Mouse (Mus musculus) neural tube, embryonic 13.5 days (tissue): ENCODE measurements around the gene Pde10a. TPM values are rescaled to one million over a fixed set of nuclear protein-coding genes. Genes with fewer than 3 reads are reported as not detected.

Experiments
- ATAC-seq: fragments of 200-750 bp; cut with Nextera tagmentation; 2 replicates; pipeline ENCODE4 v1.8.0; 2017; ENCODE audit warnings: low read depth, mild to moderate bottlenecking, moderate TSS enrichment, moderate library complexity
- H3K27ac ChIP-seq: fragments of 300-500 bp; sonication (generic); replicated peaks from 2 replicates; pipeline ENCODE4 v1.5.1; 2015; ENCODE audit warnings: moderate library complexity, mild to moderate bottlenecking, inconsistent platforms
- H3K27me3 ChIP-seq: fragments of 300-500 bp; sonication (generic); 2 replicates; pipeline ENCODE4 v1.6.1; 2015; ENCODE audit warnings: mild to moderate bottlenecking, inconsistent platforms
- H3K36me3 ChIP-seq: fragments of 300-500 bp; sonication (generic); 2 replicates; pipeline ENCODE4 v1.6.1; 2015; ENCODE audit warnings: mild to moderate bottlenecking, inconsistent platforms
- H3K4me1 ChIP-seq: fragments of 300-500 bp; sonication (generic); replicated peaks from 2 replicates; pipeline ENCODE4 v1.6.1; 2015; ENCODE audit warnings: inconsistent platforms
- H3K4me2 ChIP-seq: fragments of 300-500 bp; sonication (generic); 2 replicates; pipeline ENCODE4 v1.6.1; 2015; ENCODE audit warnings: inconsistent platforms, mild to moderate bottlenecking, moderate library complexity
- H3K4me3 ChIP-seq: fragments of 300-500 bp; sonication (generic); 2 replicates; pipeline ENCODE4 v1.5.1; 2015; ENCODE audit warnings: mild to moderate bottlenecking, inconsistent platforms
- H3K9ac ChIP-seq: fragments of 300-500 bp; sonication (generic); 2 replicates; pipeline ENCODE4 v1.6.1; 2015; ENCODE audit warnings: moderate library complexity, mild to moderate bottlenecking, inconsistent platforms
- H3K9me3 ChIP-seq: fragments of 300-500 bp; sonication (generic); 2 replicates; pipeline ENCODE4 v1.6.1; 2016; ENCODE audit warnings: inconsistent platforms
- WGBS: fragments of 180-500 bp; shearing (Covaris S2); methylation state at CpG from one replicate; pipeline ENCODE4 v1.1.7; 2015; 5-methylcytosine and 5-hydroxymethylcytosine counted together
- polyA plus RNA-seq: library from polyadenylated mRNA; unstranded; fragments of >200 nt; fragmentation: Nextera tagmentation; extraction: Ambion mirVana; gene quantifications from 2 replicates; pipeline ENCODE4 v1.2.1, GENCODE M21; 2015

Pde10a gene
- polyA plus RNA-seq, 1 experiment from 2014 or later, result 10.7 TPM

- Histone ChIP-seq H3K36me3 (no peaks in the 10 kb centered on the region), H3K4me3 (no peak overlapping the region), H3K27me3 (no peaks in the 10 kb centered on the region), H3K4me1 (no peaks in the 10 kb centered on the region), H3K9ac (no peak overlapping the region), H3K27ac (no peak overlapping the region), H3K9me3 (no peaks in the 10 kb centered on the region), H3K4me2 (no peak overlapping the region)
- WGBS, result 81% methylated on average over 12 of the region's 12 CpGs
- ATAC-seq, result no peak
Measured at GRCm38 (mm10) chr17:8639703-8640380, 114.7 kb downstream of the Pde10a start.

- H3K4me3 ChIP-seq, result no peak overlapping the region
- 80% methylated on average over 16 of the region's 16 CpGs for WGBS
- H3K27me3 ChIP-seq, result no peaks in the 10 kb centered on the region
- H3K9me3 ChIP-seq, result no peaks in the 10 kb centered on the region
- H3K4me1 ChIP-seq, result no peaks in the 10 kb centered on the region
- no peak overlapping the region for H3K9ac ChIP-seq
- no peak overlapping the region for H3K4me2 ChIP-seq
- no peak for ATAC-seq
- H3K27ac ChIP-seq, result no peak overlapping the region
- H3K36me3 ChIP-seq, result no peaks in the 10 kb centered on the region
Measured at GRCm38 (mm10) chr17:8640741-8641480, 115.7 kb downstream of the Pde10a start.

- no peak overlapping the region for H3K27ac ChIP-seq
- H3K4me1 ChIP-seq, result no peaks in the 10 kb centered on the region
- H3K36me3 ChIP-seq, result no peaks in the 10 kb centered on the region
- H3K27me3 ChIP-seq, result no peaks in the 10 kb centered on the region
- ATAC-seq, result no peak
- no peak overlapping the region for H3K9ac ChIP-seq
- H3K4me3 ChIP-seq, result no peak overlapping the region
- H3K9me3 ChIP-seq, result no peaks in the 10 kb centered on the region
- H3K4me2 ChIP-seq, result no peak overlapping the region
- WGBS, result 54% methylated on average over 3 of the region's 3 CpGs
Measured at GRCm38 (mm10) chr17:8641491-8641890, 116.3 kb downstream of the Pde10a start.

GRCm38 (mm10) chr17:8642356-8642755 lies 117.2 kb downstream of the Pde10a start:
- H3K27ac ChIP-seq, result no peak overlapping the region
- WGBS, result 55% methylated on average over 3 of the region's 3 CpGs
- no peak overlapping the region for H3K4me3 ChIP-seq
- no peak for ATAC-seq
- no peak overlapping the region for H3K9ac ChIP-seq
- H3K36me3 ChIP-seq, result no peaks in the 10 kb centered on the region
- no peaks in the 10 kb centered on the region for H3K9me3 ChIP-seq
- H3K4me1 ChIP-seq, result peaks cover 2% of the 10 kb centered on the region; the same call in 1 of the 2 replicates
- H3K27me3 ChIP-seq, result no peaks in the 10 kb centered on the region
- H3K4me2 ChIP-seq, result no peak overlapping the region

GRCm38 (mm10) chr17:8647372-8647871 lies 122.2 kb downstream of the Pde10a start:
- 0 out of 2 replicates have a peak, but pooled peaks have one; percentile 47 for ATAC-seq
- H3K9ac ChIP-seq, result no peak overlapping the region
- H3K36me3 ChIP-seq, result no peaks in the 10 kb centered on the region
- no peak overlapping the region for H3K4me3 ChIP-seq
- H3K4me2 ChIP-seq, result no peak overlapping the region
- H3K27me3 ChIP-seq, result no peaks in the 10 kb centered on the region
- 21% methylated on average over 8 of the region's 8 CpGs for WGBS
- no peak overlapping the region for H3K27ac ChIP-seq
- H3K9me3 ChIP-seq, result no peaks in the 10 kb centered on the region; the same call in 1 of the 2 replicates
- peaks cover 11% of the 10 kb centered on the region for H3K4me1 ChIP-seq

- Histone ChIP-seq H3K4me3 (no peak overlapping the region), H3K4me1 (peaks cover 11% of the 10 kb centered on the region), H3K27me3 (no peaks in the 10 kb centered on the region), H3K27ac (no peak overlapping the region), H3K4me2 (no peak overlapping the region), H3K36me3 (no peaks in the 10 kb centered on the region), H3K9me3 (no peaks in the 10 kb centered on the region; the same call in 1 of the 2 replicates), H3K9ac (no peak overlapping the region)
- WGBS, result 68% methylated on average over 3 of the region's 3 CpGs
- ATAC-seq, result no peak
Measured at GRCm38 (mm10) chr17:8648310-8648709, 123.1 kb downstream of the Pde10a start.

GRCm38 (mm10) chr17:8652681-8653262 lies 127.6 kb downstream of the Pde10a start:
- Histone ChIP-seq H3K27ac (no peak overlapping the region), H3K36me3 (no peaks in the 10 kb centered on the region), H3K4me1 (peaks cover 5% of the 10 kb centered on the region), H3K4me2 (no peak overlapping the region), H3K4me3 (no peak overlapping the region), H3K27me3 (no peaks in the 10 kb centered on the region), H3K9ac (no peak overlapping the region), H3K9me3 (no peaks in the 10 kb centered on the region; the same call in 1 of the 2 replicates)
- 83% methylated on average over 3 of the region's 3 CpGs for WGBS
- no peak for ATAC-seq

- Histone ChIP-seq H3K9ac (no peak overlapping the region), H3K4me2 (no peak overlapping the region), H3K9me3 (no peaks in the 10 kb centered on the region), H3K27ac (no peak overlapping the region), H3K4me1 (no peaks in the 10 kb centered on the region), H3K36me3 (no peaks in the 10 kb centered on the region), H3K4me3 (no peak overlapping the region), H3K27me3 (no peaks in the 10 kb centered on the region)
- WGBS, result 77% methylated on average over 9 of the region's 9 CpGs
- no peak for ATAC-seq
Measured at GRCm38 (mm10) chr17:8657661-8658060, 132.5 kb downstream of the Pde10a start.

- no peak overlapping the region for H3K4me2 ChIP-seq
- H3K27ac ChIP-seq, result no peak overlapping the region
- no peak overlapping the region for H3K9ac ChIP-seq
- no peaks in the 10 kb centered on the region for H3K9me3 ChIP-seq
- H3K36me3 ChIP-seq, result no peaks in the 10 kb centered on the region
- WGBS, result 58% methylated on average over 16 of the region's 16 CpGs
- no peak overlapping the region for H3K4me3 ChIP-seq
- H3K4me1 ChIP-seq, result no peaks in the 10 kb centered on the region
- no peak for ATAC-seq
- H3K27me3 ChIP-seq, result no peaks in the 10 kb centered on the region
Measured at GRCm38 (mm10) chr17:8658751-8659454, 133.7 kb downstream of the Pde10a start.

- H3K9me3 ChIP-seq, result no peaks in the 10 kb centered on the region
- H3K36me3 ChIP-seq, result no peaks in the 10 kb centered on the region
- no peak overlapping the region for H3K9ac ChIP-seq
- WGBS, result 70% methylated on average over 5 of the region's 5 CpGs
- H3K4me1 ChIP-seq, result no peaks in the 10 kb centered on the region
- no peak overlapping the region for H3K4me2 ChIP-seq
- no peak overlapping the region for H3K27ac ChIP-seq
- H3K27me3 ChIP-seq, result no peaks in the 10 kb centered on the region
- no peak for ATAC-seq
- no peak overlapping the region for H3K4me3 ChIP-seq
Measured at GRCm38 (mm10) chr17:8666912-8667311, 141.7 kb downstream of the Pde10a start.

GRCm38 (mm10) chr17:8674651-8675050 lies 149.5 kb downstream of the Pde10a start:
- H3K36me3 ChIP-seq, result no peaks in the 10 kb centered on the region
- H3K4me1 ChIP-seq, result no peaks in the 10 kb centered on the region
- 88% methylated on average over 2 of the region's 2 CpGs for WGBS
- no peak overlapping the region for H3K4me3 ChIP-seq
- no peaks in the 10 kb centered on the region for H3K9me3 ChIP-seq
- no peak overlapping the region for H3K4me2 ChIP-seq
- no peak overlapping the region for H3K27ac ChIP-seq
- no peaks in the 10 kb centered on the region for H3K27me3 ChIP-seq
- ATAC-seq, result no peak
- no peak overlapping the region for H3K9ac ChIP-seq

GRCm38 (mm10) chr17:8686356-8686755 lies 161.2 kb downstream of the Pde10a start:
- H3K36me3 ChIP-seq, result no peaks in the 10 kb centered on the region
- no peaks in the 10 kb centered on the region for H3K27me3 ChIP-seq
- no peak overlapping the region for H3K27ac ChIP-seq
- H3K9me3 ChIP-seq, result no peaks in the 10 kb centered on the region
- no peaks in the 10 kb centered on the region for H3K4me1 ChIP-seq
- 75% methylated on average over 7 of the region's 7 CpGs for WGBS
- H3K9ac ChIP-seq, result no peak overlapping the region
- ATAC-seq, result no peak
- no peak overlapping the region for H3K4me2 ChIP-seq
- H3K4me3 ChIP-seq, result no peak overlapping the region
